Mouse (Mus musculus): ENCODE results near the gene Tie1. TPM values are rescaled to one million over a fixed set of nuclear protein-coding genes. Genes with fewer than 3 reads are reported as not detected.

Tie1 gene
- 11.6 and 16.0 TPM in 2 replicates for polyA plus RNA-seq (2012; rRNA removed)

DNA sequence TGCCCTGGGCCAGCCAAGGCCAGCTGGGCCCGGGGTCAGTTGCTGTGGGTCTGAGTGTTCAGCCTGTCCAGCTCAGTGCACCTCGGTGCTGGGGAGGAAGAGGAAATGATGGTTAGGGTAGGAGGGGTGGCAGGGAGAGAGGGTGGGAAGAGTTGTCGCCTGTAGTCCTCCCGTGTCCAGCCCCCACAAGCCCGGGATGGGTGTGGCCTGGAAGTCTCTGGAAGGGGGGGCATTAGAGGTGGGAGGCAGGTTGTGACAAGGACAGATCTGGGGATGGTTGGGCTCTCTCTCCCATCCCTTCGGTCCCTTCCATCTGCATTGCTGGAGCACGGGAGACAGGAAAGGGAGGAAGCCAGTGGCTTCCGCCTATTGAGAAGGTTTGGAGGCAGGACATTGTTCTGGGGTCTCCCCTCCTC lies at the start of gene Tie1:
TSS of gene Tie1 (minus strand) at position 345 of the 416 bp plus-strand sequence.

GRCm38 (mm10) chr4:118526408-118527334 lies 36.8 kb upstream of the Tie1 start, which contains the start of gene 2610528J11Rik:
2610528J11Rik (plus strand) TSS chr4:118526999.

DNA sequence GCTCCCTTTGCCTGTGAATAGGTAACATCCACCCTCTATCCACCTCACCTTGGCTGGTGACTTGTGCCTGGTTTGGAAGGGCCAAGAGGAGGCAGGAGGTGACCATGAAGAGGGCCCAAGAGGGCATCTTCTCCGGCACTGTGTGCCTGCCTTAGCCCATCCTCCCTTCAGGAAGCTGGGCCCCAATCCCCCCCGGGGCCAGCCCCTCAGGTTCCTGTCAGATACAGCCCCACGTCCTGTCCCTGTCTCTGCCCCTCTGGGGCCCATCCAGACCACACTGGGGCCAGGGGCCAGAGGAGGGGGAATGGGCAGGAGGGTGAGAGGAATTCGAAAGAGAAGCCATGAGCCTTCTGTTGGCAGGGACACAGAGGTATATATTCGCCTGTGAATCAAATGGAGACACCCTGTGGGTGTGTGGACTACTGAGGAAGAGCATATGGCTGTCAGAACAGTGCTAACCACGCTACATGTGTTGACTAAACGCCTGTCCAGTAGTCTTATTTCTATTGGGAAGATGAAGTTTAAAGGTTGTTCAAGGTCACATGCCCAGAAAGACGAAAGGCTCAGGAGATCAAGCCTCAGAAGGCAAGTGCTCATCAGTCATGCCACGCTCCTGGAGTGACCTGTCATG lies 32.4 kb downstream of the Tie1 start, which contains the start of gene Mpl:
TSS of gene Mpl (minus strand) at position 169 of the 631 bp plus-strand sequence.

GRCm38 (mm10) chr4:118436820-118437603 lies 52.8 kb downstream of the Tie1 start, which contains the start of gene Cdc20:
Cdc20 (minus strand) TSS chr4:118437352.

DNA sequence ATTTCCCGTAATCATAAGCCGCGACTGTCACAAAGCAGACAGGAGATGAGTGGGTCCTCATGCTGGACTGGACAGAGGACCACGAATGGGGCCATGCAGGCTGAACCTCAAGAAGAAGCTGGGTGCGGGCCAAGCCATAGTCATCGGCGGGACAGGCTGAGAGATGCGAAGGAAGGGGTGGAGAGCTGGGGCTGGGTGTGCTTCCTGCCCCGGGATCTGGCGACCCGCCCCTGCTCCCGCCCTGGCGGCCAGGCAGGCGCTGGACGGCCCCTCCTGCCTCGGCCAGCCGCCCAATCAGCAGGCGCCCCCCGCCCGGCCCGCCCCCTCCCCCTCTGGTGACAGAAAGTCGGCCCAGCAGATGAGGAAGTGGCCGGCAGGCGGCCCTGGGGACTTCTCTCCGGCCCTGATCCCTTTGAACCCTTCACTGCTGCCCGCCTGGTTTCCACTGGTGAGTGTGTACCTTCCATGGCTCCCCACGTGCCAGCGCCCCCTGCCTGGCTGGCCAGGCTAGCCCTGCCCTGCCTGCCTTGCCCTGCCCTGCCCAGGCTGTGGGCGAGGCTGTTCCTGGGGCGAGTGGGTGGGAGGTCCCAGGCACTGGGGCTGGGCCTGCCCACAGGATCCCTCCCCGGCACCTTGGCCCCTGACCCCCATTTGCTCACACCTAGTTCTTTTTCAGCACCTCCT lies 62.0 kb downstream of the Tie1 start, which contains the start of gene Elovl1:
TSS of gene Elovl1 (plus strand) at position 326 of the 684 bp plus-strand sequence.

Other genes with a start within 250 kb of the Tie1 start
- gene Ptprf, start 198.7 kb downstream of the Tie1 start, polyA plus RNA-seq (2012; rRNA removed): 55.7 and 66.2 TPM in 2 replicates
- 12.3 and 16.3 TPM in 2 replicates for gene Szt2, start 80.8 kb downstream of the Tie1 start, polyA plus RNA-seq (2012; rRNA removed)
- gene Med8, start 80.7 kb downstream of the Tie1 start, polyA plus RNA-seq (2012; rRNA removed): 7.6 and 7.9 TPM in 2 replicates
- gene Elovl1, start 62.0 kb downstream of the Tie1 start, polyA plus RNA-seq (2012; rRNA removed): 298 and 386 TPM in 2 replicates
- 16.8 and 16.9 TPM in 2 replicates for gene Cdc20, start 52.7 kb downstream of the Tie1 start, polyA plus RNA-seq (2012; rRNA removed)
- gene Mpl, start 32.5 kb downstream of the Tie1 start, polyA plus RNA-seq (2012; rRNA removed): 0.06 and 0.13 TPM in 2 replicates
- 39.2 and 42.8 TPM in 2 replicates for gene 2610528J11Rik, start 36.9 kb upstream of the Tie1 start, polyA plus RNA-seq (2012; rRNA removed)
- gene Tmem125, start 54.0 kb upstream of the Tie1 start, polyA plus RNA-seq (2012; rRNA removed): 32.9 and 43.0 TPM in 2 replicates
- 0.04 and 0.05 TPM in 2 replicates for gene Cfap57, start 130.7 kb upstream of the Tie1 start, polyA plus RNA-seq (2012; rRNA removed)
- gene Ebna1bp2, start 130.7 kb upstream of the Tie1 start, polyA plus RNA-seq (2012; rRNA removed): 1.3 and 1.7 TPM in 2 replicates
- gene Olfr62, start 168.9 kb upstream of the Tie1 start, polyA plus RNA-seq (2012; rRNA removed): not detected in 2 replicates
- not detected in 2 replicates for gene Olfr1342, start 202.7 kb upstream of the Tie1 start, polyA plus RNA-seq (2012; rRNA removed)
- gene Olfr1341, start 213.5 kb upstream of the Tie1 start, polyA plus RNA-seq (2012; rRNA removed): not detected in 2 replicates
- gene Olfr1340, start 230.1 kb upstream of the Tie1 start, polyA plus RNA-seq (2012; rRNA removed): not detected in 2 replicates
- not detected in 2 replicates for gene Olfr1339, start 242.1 kb upstream of the Tie1 start, polyA plus RNA-seq (2012; rRNA removed)

Data from stomach, adult 2 months (tissue).